Mouse (Mus musculus) liver, embryonic 14.5 days (tissue): Measurements from ENCODE around the gene Aldh3b2.

Experiments used
- CTCF ChIP-seq: IDR thresholded peaks from 2 replicates; pipeline ENCODE4 v1.5.1; 2016; ENCODE audit warnings: antibody characterized with exemption, low read depth, control low read depth
- EP300 ChIP-seq: IDR thresholded peaks from 2 replicates; pipeline ENCODE4 v1.6.1; 2016; ENCODE audit warnings: antibody characterized with exemption, low read depth

GRCm38 (mm10) chr19:4014802-4015201 lies 42.7 kb downstream of the Aldh3b2 start:
- TF ChIP-seq CTCF (no peak), EP300 (no peak)
